Mouse (Mus musculus): ENCODE data around the gene Gm20388.

DNA sequence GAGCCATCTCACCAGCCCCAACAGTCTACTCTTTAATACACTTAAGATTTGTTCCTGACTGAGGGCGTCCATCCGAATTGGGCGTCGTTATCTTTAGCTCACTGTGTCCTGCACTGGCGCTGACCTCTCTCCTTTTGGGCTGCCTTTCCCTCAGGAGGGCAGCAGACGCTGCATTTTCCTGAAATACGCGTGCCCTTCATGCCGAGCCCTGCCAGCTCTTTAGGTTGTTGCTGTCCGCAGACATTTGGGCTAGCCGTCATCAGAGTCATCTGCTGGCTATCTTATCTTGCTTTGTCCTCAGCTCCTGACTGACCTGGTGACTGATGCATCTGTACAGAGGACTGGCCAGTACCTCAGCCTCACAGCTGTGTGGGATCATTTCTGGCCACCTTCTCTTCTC, 3904.7 kb downstream of the Gm20388 start:
- TF ChIP-seq POLR2A (IDR thresholded peaks at IDR 0.05; ENCODE audit: borderline replicate concordance, extremely low read depth, insufficient read depth, insufficient read length, poor library complexity, severe bottlenecking): no peak
- TF ChIP-seq CTCF (IDR thresholded peaks at IDR 0.05; ENCODE audit: borderline replicate concordance, extremely low read depth, insufficient read depth, insufficient read length): no peak

All from brain, embryonic 14.5 days (tissue).